Mouse (Mus musculus) stomach, postnatal 0 days (tissue): ENCODE data around the gene Snx29.

Source experiments
- CTCF ChIP-seq: IDR thresholded peaks from 2 replicates; pipeline ENCODE4 v1.5.1; 2016; ENCODE audit warnings: antibody characterized with exemption, low read depth, mild to moderate bottlenecking, moderate library complexity
- EP300 ChIP-seq: optimal IDR thresholded peaks from 2 replicates; pipeline ENCODE3; 2016; ENCODE audit warnings: antibody characterized with exemption

GRCm38 (mm10) chr16:11449344-11449743 lies 126.6 kb downstream of the Snx29 start:
- TF ChIP-seq CTCF: no peak
- TF ChIP-seq EP300: no peak
